Mouse (Mus musculus) spleen, adult 2 months (tissue): ENCODE measurements around the gene Tmx4.

Source experiments
- CTCF ChIP-seq: fragments of 200-500 bp; IDR thresholded peaks from 2 replicates; pipeline ENCODE4 v1.5.1; 2011; ENCODE audit warnings: mild to moderate bottlenecking, inconsistent platforms; ENCODE audit not compliant: insufficient read depth, insufficient read length, insufficient replicate concordance; ENCODE audit errors: extremely low read depth
- POLR2A ChIP-seq: fragments of 200-500 bp; IDR thresholded peaks from 2 replicates; pipeline ENCODE4 v1.6.1; 2011; ENCODE audit warnings: low read depth, low read length, inconsistent platforms

- TF ChIP-seq POLR2A: no peak
- TF ChIP-seq CTCF: no peak
Observed at GRCm38 (mm10) chr2:134652759-134653158, 8.8 kb upstream of the Tmx4 start.
